Mouse (Mus musculus) embryonic fibroblast, embryonic 13.5 days (primary cell): Measurements from ENCODE around the gene Fga. TPM values are rescaled to one million over a fixed set of nuclear protein-coding genes. Genes with fewer than 3 reads are reported as not detected.

ENCODE experiments used
- H3K27ac ChIP-seq: 2 replicates; pipeline ENCODE4 v1.5.1; 2012; ENCODE audit warnings: low read length, control low read depth, inconsistent platforms; ENCODE audit not compliant: insufficient read depth
- H3K4me1 ChIP-seq: 2 replicates; pipeline ENCODE4 v1.6.1; 2011; ENCODE audit warnings: low read length; ENCODE audit not compliant: control insufficient read depth, insufficient read depth
- H3K4me3 ChIP-seq: 2 replicates; pipeline ENCODE4 v1.5.1; 2011; ENCODE audit warnings: mild to moderate bottlenecking, control low read depth, low read length; ENCODE audit not compliant: insufficient read depth
- CTCF ChIP-seq: IDR thresholded peaks from 2 replicates; pipeline ENCODE4 v1.5.1; 2011; ENCODE audit warnings: mild to moderate bottlenecking, control low read depth, low read length, moderate library complexity, borderline replicate concordance; ENCODE audit not compliant: insufficient read depth
- POLR2A ChIP-seq: IDR thresholded peaks from 2 replicates; pipeline ENCODE4 v1.6.1; 2011; ENCODE audit warnings: low read depth, mild to moderate bottlenecking, control low read depth, low read length, moderate library complexity
- polyA plus RNA-seq: library from polyadenylated mRNA; stranded (reverse); fragments of >200 nt; gene quantifications from 2 replicates; pipeline ENCODE4 v1.2.4, GENCODE M21; 2011; ENCODE audit warnings: low read depth; ENCODE audit not compliant: missing spikeins, insufficient read length

The Fga gene
- polyA plus RNA-seq, 1 experiment, result not detected

- H3K4me1 ChIP-seq, result no peaks in the 10 kb centered on the region
- H3K27ac ChIP-seq, result no peak overlapping the region
- TF ChIP-seq POLR2A, result no peak
- TF ChIP-seq CTCF, result no peak
- H3K4me3 ChIP-seq, result no peak overlapping the region
Measured at GRCm38 (mm10) chr3:83002191-83002590, 23.7 kb upstream of the Fga start.

DNA sequence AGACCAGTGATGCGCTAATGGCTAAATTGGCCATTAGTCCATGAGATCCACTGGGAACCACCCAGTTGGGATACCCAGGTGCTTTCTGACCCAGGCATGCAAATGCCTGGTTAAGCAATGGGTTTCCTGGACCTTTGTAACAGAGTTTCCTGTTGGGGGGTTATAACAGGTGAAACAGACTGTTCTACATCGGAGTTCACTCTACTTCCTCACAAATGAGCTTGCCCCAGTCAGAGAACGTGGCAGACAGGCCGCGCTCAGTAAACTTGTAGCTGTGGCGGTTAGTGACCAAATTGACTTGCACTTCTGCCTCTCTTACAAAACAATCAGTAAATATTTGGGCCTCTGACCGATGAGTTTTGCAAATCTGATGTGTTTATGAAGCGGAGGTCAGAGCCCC, 22.8 kb upstream of the Fga start:
- H3K4me1 ChIP-seq, result no peaks in the 10 kb centered on the region
- H3K4me3 ChIP-seq, result no peak overlapping the region
- no peak overlapping the region for H3K27ac ChIP-seq
- TF ChIP-seq POLR2A (no peak), CTCF (no peak)

- no peaks in the 10 kb centered on the region for H3K4me1 ChIP-seq
- H3K27ac ChIP-seq, result no peak overlapping the region
- no peak overlapping the region for H3K4me3 ChIP-seq
- TF ChIP-seq CTCF, result no peak
- TF ChIP-seq POLR2A, result no peak
Measured at GRCm38 (mm10) chr3:83004801-83005200, 21.1 kb upstream of the Fga start.

DNA sequence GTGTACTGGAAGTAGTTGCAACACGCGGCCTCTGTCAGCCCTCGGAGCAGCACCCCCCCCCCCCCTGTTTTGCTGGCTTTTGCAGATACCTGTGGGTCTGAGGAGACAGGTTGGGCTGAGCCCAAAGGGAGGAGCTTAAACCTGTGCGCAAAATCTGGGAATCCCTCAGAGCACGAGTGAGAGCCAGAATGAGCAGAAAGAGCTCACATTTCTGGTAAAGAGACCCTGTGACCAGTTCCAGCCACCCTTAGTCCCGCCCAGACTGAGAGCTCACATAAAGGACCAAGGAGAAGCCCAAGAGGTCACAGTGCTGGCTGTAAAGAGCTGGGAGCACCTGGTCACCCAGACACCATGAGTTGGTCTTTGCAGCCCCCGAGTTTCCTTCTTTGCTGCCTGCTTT, 18.3 kb upstream of the Fga start, which contains the start of gene Fgg:
TSS of gene Fgg (plus strand) at position 168 of the 400 bp plus-strand sequence.
- TF ChIP-seq POLR2A, result no peak
- TF ChIP-seq CTCF, result no peak
- Histone ChIP-seq H3K4me3 (no peak within 1 kb of the TSS), H3K4me1 (no peaks in the 10 kb centered on the region), H3K27ac (no peak within 1 kb of the TSS)

GRCm38 (mm10) chr3:83010291-83010690, 15.6 kb upstream of the Fga start:
- Histone ChIP-seq H3K4me3 (no peak overlapping the region), H3K4me1 (no peaks in the 10 kb centered on the region), H3K27ac (no peak overlapping the region)
- TF ChIP-seq CTCF (no peak), POLR2A (no peak)

- Histone ChIP-seq H3K27ac (no peak overlapping the region), H3K4me1 (no peaks in the 10 kb centered on the region), H3K4me3 (no peak overlapping the region)
- TF ChIP-seq POLR2A (no peak), CTCF (no peak)
Measured at GRCm38 (mm10) chr3:83011136-83011535, 14.7 kb upstream of the Fga start.

- TF ChIP-seq CTCF, result no peak
- no peak for TF ChIP-seq POLR2A
- H3K27ac ChIP-seq, result no peak overlapping the region
- H3K4me3 ChIP-seq, result no peak overlapping the region
- no peaks in the 10 kb centered on the region for H3K4me1 ChIP-seq
Measured at GRCm38 (mm10) chr3:83011565-83011964, 14.3 kb upstream of the Fga start.

- no peak overlapping the region for H3K27ac ChIP-seq
- no peaks in the 10 kb centered on the region for H3K4me1 ChIP-seq
- H3K4me3 ChIP-seq, result no peak overlapping the region
- TF ChIP-seq POLR2A (no peak), CTCF (no peak)
Measured at GRCm38 (mm10) chr3:83012636-83013035, 13.2 kb upstream of the Fga start.

- no peaks in the 10 kb centered on the region for H3K4me1 ChIP-seq
- H3K4me3 ChIP-seq, result no peak overlapping the region
- H3K27ac ChIP-seq, result no peak overlapping the region
- TF ChIP-seq CTCF, result no peak
- no peak for TF ChIP-seq POLR2A
Measured at GRCm38 (mm10) chr3:83013951-83014350, 11.9 kb upstream of the Fga start.

DNA sequence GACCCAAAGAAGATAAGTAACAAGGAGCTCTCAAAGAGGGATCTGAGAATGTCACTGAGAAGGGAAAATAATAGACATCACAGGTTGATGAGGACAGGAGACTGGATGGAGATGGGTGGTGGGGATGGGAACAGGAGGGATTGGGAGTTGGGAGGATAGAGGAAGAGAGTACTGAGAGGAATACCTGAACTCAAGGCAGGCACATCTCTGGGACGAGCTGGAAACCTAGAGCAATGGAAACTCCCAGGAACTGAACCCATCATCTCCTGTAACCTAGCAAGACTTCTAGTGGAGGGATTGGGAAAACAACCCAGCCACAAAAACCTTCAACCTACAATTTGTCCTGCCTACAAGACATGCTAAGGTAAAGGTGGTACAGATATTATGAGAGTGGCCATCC, 9.6 kb upstream of the Fga start:
- no peak overlapping the region for H3K27ac ChIP-seq
- H3K4me3 ChIP-seq, result no peak overlapping the region
- H3K4me1 ChIP-seq, result no peaks in the 10 kb centered on the region
- TF ChIP-seq POLR2A (no peak), CTCF (no peak)

- Histone ChIP-seq H3K27ac (no peak overlapping the region), H3K4me1 (no peaks in the 10 kb centered on the region)
- TF ChIP-seq POLR2A (no peak), CTCF (no peak)
Measured at GRCm38 (mm10) chr3:83020387-83020786, 5.5 kb upstream of the Fga start.

More at GRCm38 (mm10) chr3:83020387-83020786, 5.5 kb upstream of the Fga start:
- H3K4me3 ChIP-seq, result no peak overlapping the region
